8 mouse cellular contexts compared by ENCODE assay signal in genomic region chr16:88204400-88204799, GRCm38 (mm10).
DNase-seq lines count a peak whose midpoint lies in the region; ATAC-seq and TF ChIP-seq lines count a peak whose summit lies in the region.

No protein-coding gene starts in this region.

- peak; percentile 81 for TF ChIP-seq CTCF in kidney, adult 2 months (conservative IDR thresholded peaks at IDR 0.05; ENCODE audit: insufficient read depth, insufficient read length, low read depth, low read length)

- WGBS in kidney, adult 2 months, result 2% methylated on average over 5 of the region's 5 CpGs
- WGBS in limb, embryonic 10.5 days, result 9% methylated on average over 5 of the region's 5 CpGs
- 2% methylated on average over 5 of the region's 5 CpGs for WGBS in stomach, embryonic 14.5 days

- no peak overlapping the region for H3K4me3 ChIP-seq in kidney, adult 2 months (ENCODE audit: insufficient read depth, low read depth, low read length)
- H3K4me3 ChIP-seq in limb, embryonic 10.5 days, result no peak overlapping the region
- H3K4me3 ChIP-seq in stomach, embryonic 14.5 days (ENCODE audit: low read depth, low read length), result no peak overlapping the region

- TF ChIP-seq POLR2A in kidney, adult 2 months (IDR thresholded peaks at IDR 0.05; ENCODE audit: low read depth, low read length), result no peak

- H3K27me3 ChIP-seq in kidney, adult 2 months (replicated peaks; ENCODE audit: control insufficient read depth, insufficient read depth, low read length), result no peaks in the 10 kb centered on the region
- no peaks in the 10 kb centered on the region for H3K27me3 ChIP-seq in limb, embryonic 10.5 days (ENCODE audit: low read depth, poor library complexity, severe bottlenecking)
- H3K27me3 ChIP-seq in stomach, embryonic 14.5 days (ENCODE audit: control insufficient read depth, insufficient read depth, low read length), result no peaks in the 10 kb centered on the region

- H3K4me1 ChIP-seq in kidney, adult 2 months (ENCODE audit: control insufficient read depth, insufficient read depth, low read length), result no peaks in the 10 kb centered on the region
- no peaks in the 10 kb centered on the region for H3K4me1 ChIP-seq in limb, embryonic 10.5 days
- H3K4me1 ChIP-seq in stomach, embryonic 14.5 days (ENCODE audit: control insufficient read depth, insufficient read depth, low read length), result no peaks in the 10 kb centered on the region

- peak; percentile 9 for DNase-seq in gastrocnemius, adult 18-20 months (ENCODE audit: low spot score)
- DNase-seq in gastrocnemius, postnatal 25 days, result no peak
- peak; percentile 27 for DNase-seq in cerebellum, adult 8-10 months
- peak; percentile 25 to 58 for DNase-seq in frontal cortex, postnatal 10 days (ENCODE audit: low spot score in 2 of 2)
- DNase-seq in kidney, adult 2 months, result peak; percentile 57
- DNase-seq in limb, embryonic 10.5 days (ENCODE audit: low spot score), result peak; percentile 71
- peak; percentile 19 to 41 for DNase-seq in natural killer cell, adult 2 months (ENCODE audit: low spot score in 2 of 2)

- ATAC-seq in stomach, embryonic 14.5 days (ENCODE audit: insufficient number of reproducible peaks, insufficient read depth, low FRiP score, low read depth), result peak; percentile 33; the same call in 1 of the 2 replicates

- H3K9ac ChIP-seq in stomach, embryonic 14.5 days (replicated peaks; ENCODE audit: low read depth, low read length), result no peak overlapping the region

- no peaks in the 10 kb centered on the region for H3K9me3 ChIP-seq in limb, embryonic 10.5 days (replicated peaks)
- H3K9me3 ChIP-seq in stomach, embryonic 14.5 days (ENCODE audit: control insufficient read depth, low read depth, low read length), result no peaks in the 10 kb centered on the region

- no peak overlapping the region for H3K27ac ChIP-seq in kidney, adult 2 months (ENCODE audit: insufficient read depth, low read depth, low read length)
- H3K27ac ChIP-seq in limb, embryonic 10.5 days, result no peak overlapping the region
- H3K27ac ChIP-seq in stomach, embryonic 14.5 days (ENCODE audit: low read length), result no peak overlapping the region

- no peak overlapping the region for H3K4me2 ChIP-seq in stomach, embryonic 14.5 days (replicated peaks; ENCODE audit: low read depth, low read length)

- no peaks in the 10 kb centered on the region for H3K36me3 ChIP-seq in kidney, adult 2 months (ENCODE audit: control insufficient read depth, insufficient read depth, low read length)
- no peaks in the 10 kb centered on the region for H3K36me3 ChIP-seq in limb, embryonic 10.5 days
- no peaks in the 10 kb centered on the region for H3K36me3 ChIP-seq in stomach, embryonic 14.5 days (ENCODE audit: control insufficient read depth, insufficient read depth, low read length)
